Mouse (Mus musculus): Measurements from ENCODE around the gene Pdpn. TPM values are rescaled to one million over a fixed set of nuclear protein-coding genes. Genes with fewer than 3 reads are reported as not detected.

Pdpn gene
- polyA plus RNA-seq, 1 experiment from 2014 or later, result 67.1 TPM

DNA sequence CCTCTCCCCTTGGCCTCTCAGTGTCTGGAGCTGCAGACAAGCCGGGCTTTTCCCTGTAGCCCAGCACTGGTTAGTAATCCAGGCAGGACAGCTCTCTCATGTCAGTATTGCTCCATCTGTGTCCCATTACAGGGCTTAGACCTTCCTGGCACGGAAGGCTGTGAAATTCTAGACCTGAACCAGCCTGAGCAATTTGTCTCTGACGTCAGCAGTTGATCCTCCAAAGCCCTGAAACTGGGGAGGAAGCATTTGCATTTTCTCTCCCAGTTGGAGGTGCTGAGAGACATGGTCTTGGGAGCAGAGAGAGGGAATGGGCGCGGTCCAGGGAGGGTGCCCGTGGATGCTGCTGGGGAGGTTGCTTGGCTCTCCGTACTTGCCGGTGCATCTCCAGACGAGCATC lies 31.2 kb upstream of the Pdpn start:
- no peak overlapping the region for H3K9ac ChIP-seq (ENCODE audit: low read depth, low read length)
- no peak overlapping the region for H3K27ac ChIP-seq (replicated peaks; ENCODE audit: low read depth, low read length)
- H3K27me3 ChIP-seq (replicated peaks; ENCODE audit: control insufficient read depth, insufficient read depth, low read length), result no peaks in the 10 kb centered on the region
- ATAC-seq (ENCODE audit: low read depth), result peak; percentile 96
- H3K4me2 ChIP-seq (ENCODE audit: low read depth, low read length), result peak overlapping the region; percentile 28
- DNase-seq (ENCODE audit: low spot score), result peak; percentile 92
- no peaks in the 10 kb centered on the region for H3K9me3 ChIP-seq (ENCODE audit: control insufficient read depth, low read length)
- H3K4me3 ChIP-seq (ENCODE audit: low read depth, low read length), result no peak overlapping the region
- no peaks in the 10 kb centered on the region for H3K36me3 ChIP-seq (ENCODE audit: control insufficient read depth, insufficient read depth, low read length)
- WGBS, result 13% methylated on average over 9 of the region's 9 CpGs
- no peaks in the 10 kb centered on the region for H3K4me1 ChIP-seq (ENCODE audit: control insufficient read depth, insufficient read depth, low read length)

DNA sequence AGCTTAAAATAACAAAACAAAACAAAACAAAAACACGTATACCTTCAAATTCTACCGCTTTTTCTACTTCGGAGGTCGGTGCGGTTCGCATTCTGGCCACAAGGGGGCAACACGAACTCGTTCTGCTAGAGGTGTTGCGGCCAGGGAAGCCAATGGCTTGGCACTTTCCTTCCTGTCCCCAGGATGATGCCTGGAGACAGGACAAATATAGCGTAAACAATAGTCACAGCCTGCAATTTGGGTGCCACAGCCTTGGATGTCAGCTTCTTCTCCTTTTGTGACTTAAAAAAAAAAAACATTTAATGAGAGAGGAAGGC lies 26.2 kb upstream of the Pdpn start:
- Histone ChIP-seq H3K4me1 (ENCODE audit: control insufficient read depth, insufficient read depth, low read length) (no peaks in the 10 kb centered on the region), H3K27me3 (replicated peaks; ENCODE audit: control insufficient read depth, insufficient read depth, low read length) (no peaks in the 10 kb centered on the region), H3K9ac (ENCODE audit: low read depth, low read length) (peak overlapping the region; percentile 49; the same call in 1 of the 2 replicates), H3K9me3 (ENCODE audit: control insufficient read depth, low read length) (no peaks in the 10 kb centered on the region), H3K36me3 (ENCODE audit: control insufficient read depth, insufficient read depth, low read length) (no peaks in the 10 kb centered on the region), H3K4me2 (ENCODE audit: low read depth, low read length) (peak overlapping the region; percentile 67), H3K27ac (replicated peaks; ENCODE audit: low read depth, low read length) (no peak overlapping the region), H3K4me3 (ENCODE audit: low read depth, low read length) (peak overlapping the region; percentile 38)
- no peak for ATAC-seq (ENCODE audit: low read depth)
- 2% methylated on average over 10 of the region's 10 CpGs for WGBS
- peak; percentile 76 for DNase-seq (ENCODE audit: low spot score)

DNA sequence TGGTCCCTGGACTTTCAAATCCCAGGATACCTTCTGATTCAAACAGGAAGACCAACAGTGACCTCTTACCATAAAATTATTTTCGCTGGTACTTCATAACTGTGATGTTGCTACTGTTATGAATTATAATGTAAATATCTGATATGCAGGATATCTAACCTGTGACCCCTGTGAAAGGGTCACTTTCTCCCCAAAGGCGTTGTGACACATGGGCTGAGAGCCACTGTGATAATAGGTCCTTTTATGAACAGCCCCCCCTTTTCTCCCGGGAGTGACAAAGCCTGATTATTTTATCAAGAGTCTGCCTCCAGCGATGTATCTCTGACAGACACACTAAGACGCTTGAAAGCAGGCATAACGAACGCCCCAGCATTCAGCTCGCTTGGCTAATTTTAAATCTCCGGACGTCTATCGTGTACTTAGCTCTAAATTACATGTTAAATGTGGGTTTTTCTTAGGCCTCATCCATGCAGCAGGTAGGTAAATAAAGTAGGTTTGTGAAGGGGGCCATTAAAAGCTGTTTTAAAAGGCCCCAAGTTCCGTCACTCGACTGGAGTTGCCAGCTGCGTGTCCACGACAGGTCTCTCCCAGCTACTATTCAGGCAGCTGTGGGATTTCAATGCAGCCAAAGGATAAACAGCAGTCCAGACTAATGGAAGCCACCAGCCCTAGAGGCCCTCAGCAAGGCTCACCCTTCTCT lies 25.7 kb upstream of the Pdpn start:
- 15% methylated on average over 15 of the region's 15 CpGs for WGBS
- H3K4me1 ChIP-seq (ENCODE audit: control insufficient read depth, insufficient read depth, low read length), result no peaks in the 10 kb centered on the region
- H3K9me3 ChIP-seq (ENCODE audit: control insufficient read depth, low read length), result no peaks in the 10 kb centered on the region
- peak overlapping the region; percentile 38 for H3K4me3 ChIP-seq (ENCODE audit: low read depth, low read length)
- peak; percentile 54; the same call in 1 of the 2 replicates for ATAC-seq (ENCODE audit: low read depth)
- DNase-seq (ENCODE audit: low spot score), result peak; percentile 41
- H3K36me3 ChIP-seq (ENCODE audit: control insufficient read depth, insufficient read depth, low read length), result no peaks in the 10 kb centered on the region
- H3K9ac ChIP-seq (ENCODE audit: low read depth, low read length), result peak overlapping the region; percentile 49; the same call in 1 of the 2 replicates
- H3K4me2 ChIP-seq (ENCODE audit: low read depth, low read length), result peak overlapping the region; percentile 67
- no peaks in the 10 kb centered on the region for H3K27me3 ChIP-seq (replicated peaks; ENCODE audit: control insufficient read depth, insufficient read depth, low read length)
- H3K27ac ChIP-seq (replicated peaks; ENCODE audit: low read depth, low read length), result no peak overlapping the region

DNA sequence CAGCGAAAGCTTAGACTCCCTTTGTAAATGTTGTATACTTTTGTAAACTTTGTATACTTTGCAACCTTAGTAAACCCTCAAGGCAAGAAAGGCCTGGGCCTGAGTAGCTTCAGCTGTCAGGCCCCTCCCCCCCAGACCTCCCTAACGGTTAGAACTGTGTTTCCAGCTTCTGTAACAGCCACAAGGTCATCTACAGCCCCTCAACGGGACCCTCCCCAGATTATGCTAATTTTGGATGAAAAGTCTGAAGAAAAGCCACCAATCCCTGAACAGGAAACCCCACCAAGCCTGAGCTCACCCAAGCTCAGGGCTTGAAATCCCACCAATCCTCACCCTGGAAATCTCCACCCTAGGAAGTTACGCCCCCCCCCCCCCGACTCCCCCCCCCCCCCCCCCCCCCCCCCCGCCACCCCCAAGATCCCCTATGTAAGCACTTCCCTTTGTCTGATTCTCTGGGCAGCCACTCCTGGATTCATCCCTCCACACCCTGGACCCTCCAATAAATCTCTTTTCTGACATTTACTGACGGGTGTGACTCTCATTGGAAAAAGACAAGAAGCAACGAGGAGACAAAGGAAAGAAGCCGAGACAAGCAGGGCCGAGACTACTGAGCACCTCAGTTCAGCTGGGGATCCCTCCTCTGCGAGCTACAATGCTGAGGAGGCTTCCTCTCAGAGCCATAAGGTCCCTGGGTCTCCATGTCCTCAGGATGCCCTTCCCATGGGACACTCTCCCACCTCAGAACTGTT lies 25.0 kb upstream of the Pdpn start:
- Histone ChIP-seq H3K9ac (ENCODE audit: low read depth, low read length) (no peak overlapping the region), H3K27ac (replicated peaks; ENCODE audit: low read depth, low read length) (no peak overlapping the region), H3K9me3 (ENCODE audit: control insufficient read depth, low read length) (no peaks in the 10 kb centered on the region), H3K27me3 (replicated peaks; ENCODE audit: control insufficient read depth, insufficient read depth, low read length) (no peaks in the 10 kb centered on the region), H3K4me3 (ENCODE audit: low read depth, low read length) (no peak overlapping the region), H3K4me2 (ENCODE audit: low read depth, low read length) (peak overlapping the region; percentile 67), H3K36me3 (ENCODE audit: control insufficient read depth, insufficient read depth, low read length) (no peaks in the 10 kb centered on the region), H3K4me1 (ENCODE audit: control insufficient read depth, insufficient read depth, low read length) (no peaks in the 10 kb centered on the region)
- WGBS, result 21% methylated on average over 8 of the region's 11 CpGs
- ATAC-seq (ENCODE audit: low read depth), result no peak
- no peak for DNase-seq (ENCODE audit: low spot score)

DNA sequence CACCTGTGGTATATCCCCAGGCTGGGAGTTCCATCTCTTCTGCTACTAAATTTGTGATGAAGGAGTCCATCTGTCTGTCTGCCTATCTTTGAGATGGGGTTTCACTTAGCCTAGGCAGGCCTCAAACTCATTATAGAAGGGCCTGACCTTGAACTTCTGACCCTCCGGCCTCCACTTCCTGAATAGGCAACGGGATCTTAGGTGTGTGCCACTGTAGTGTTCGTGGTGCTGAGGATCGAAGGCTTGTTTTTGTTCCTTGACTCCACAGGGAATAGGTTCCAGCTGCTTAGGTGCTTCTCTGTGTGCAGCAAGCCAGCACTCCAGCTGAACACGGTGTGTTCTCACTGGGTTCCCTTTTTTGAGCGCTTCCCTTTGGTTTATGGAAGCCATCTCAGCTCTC lies 13.9 kb upstream of the Pdpn start:
- no peak overlapping the region for H3K27ac ChIP-seq (replicated peaks; ENCODE audit: low read depth, low read length)
- no peak overlapping the region for H3K9ac ChIP-seq (ENCODE audit: low read depth, low read length)
- H3K4me1 ChIP-seq (ENCODE audit: control insufficient read depth, insufficient read depth, low read length), result no peaks in the 10 kb centered on the region
- no peak overlapping the region for H3K4me2 ChIP-seq (ENCODE audit: low read depth, low read length)
- no peak overlapping the region for H3K4me3 ChIP-seq (ENCODE audit: low read depth, low read length)
- WGBS, result 63% methylated on average over 6 of the region's 6 CpGs
- ATAC-seq (ENCODE audit: low read depth) (no peak), DNase-seq (ENCODE audit: low spot score) (no peak)
- H3K36me3 ChIP-seq (ENCODE audit: control insufficient read depth, insufficient read depth, low read length), result no peaks in the 10 kb centered on the region
- no peaks in the 10 kb centered on the region for H3K9me3 ChIP-seq (ENCODE audit: control insufficient read depth, low read length)
- H3K27me3 ChIP-seq (replicated peaks; ENCODE audit: control insufficient read depth, insufficient read depth, low read length), result no peaks in the 10 kb centered on the region

DNA sequence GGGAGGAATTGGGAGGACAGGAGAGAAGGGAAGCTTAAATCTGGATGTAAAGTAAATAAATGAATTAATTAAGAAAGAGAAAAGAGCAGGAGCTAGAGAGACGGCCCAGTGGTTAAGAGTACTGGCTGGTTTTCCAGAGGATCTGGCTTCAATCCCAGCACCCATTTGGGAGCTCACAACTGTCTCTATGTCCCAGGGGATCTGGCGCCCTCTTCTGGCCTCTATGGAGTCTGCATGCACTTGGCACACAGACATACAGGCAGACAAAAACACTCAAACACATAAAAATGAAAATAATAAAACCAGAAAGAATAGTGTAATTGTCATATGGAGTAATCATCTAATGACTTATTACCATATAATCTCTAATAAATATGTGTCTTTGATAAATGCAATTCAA lies 12.0 kb upstream of the Pdpn start:
- no peaks in the 10 kb centered on the region for H3K4me1 ChIP-seq (ENCODE audit: control insufficient read depth, insufficient read depth, low read length)
- H3K27ac ChIP-seq (replicated peaks; ENCODE audit: low read depth, low read length), result no peak overlapping the region
- H3K4me3 ChIP-seq (ENCODE audit: low read depth, low read length), result no peak overlapping the region
- no peaks in the 10 kb centered on the region for H3K36me3 ChIP-seq (ENCODE audit: control insufficient read depth, insufficient read depth, low read length)
- no peak overlapping the region for H3K4me2 ChIP-seq (ENCODE audit: low read depth, low read length)
- no peaks in the 10 kb centered on the region for H3K9me3 ChIP-seq (ENCODE audit: control insufficient read depth, low read length)
- no peak for ATAC-seq (ENCODE audit: low read depth)
- H3K27me3 ChIP-seq (replicated peaks; ENCODE audit: control insufficient read depth, insufficient read depth, low read length), result no peaks in the 10 kb centered on the region
- no peak for DNase-seq (ENCODE audit: low spot score)
- H3K9ac ChIP-seq (ENCODE audit: low read depth, low read length), result no peak overlapping the region
- 47% methylated on average over 2 of the region's 2 CpGs for WGBS

DNA sequence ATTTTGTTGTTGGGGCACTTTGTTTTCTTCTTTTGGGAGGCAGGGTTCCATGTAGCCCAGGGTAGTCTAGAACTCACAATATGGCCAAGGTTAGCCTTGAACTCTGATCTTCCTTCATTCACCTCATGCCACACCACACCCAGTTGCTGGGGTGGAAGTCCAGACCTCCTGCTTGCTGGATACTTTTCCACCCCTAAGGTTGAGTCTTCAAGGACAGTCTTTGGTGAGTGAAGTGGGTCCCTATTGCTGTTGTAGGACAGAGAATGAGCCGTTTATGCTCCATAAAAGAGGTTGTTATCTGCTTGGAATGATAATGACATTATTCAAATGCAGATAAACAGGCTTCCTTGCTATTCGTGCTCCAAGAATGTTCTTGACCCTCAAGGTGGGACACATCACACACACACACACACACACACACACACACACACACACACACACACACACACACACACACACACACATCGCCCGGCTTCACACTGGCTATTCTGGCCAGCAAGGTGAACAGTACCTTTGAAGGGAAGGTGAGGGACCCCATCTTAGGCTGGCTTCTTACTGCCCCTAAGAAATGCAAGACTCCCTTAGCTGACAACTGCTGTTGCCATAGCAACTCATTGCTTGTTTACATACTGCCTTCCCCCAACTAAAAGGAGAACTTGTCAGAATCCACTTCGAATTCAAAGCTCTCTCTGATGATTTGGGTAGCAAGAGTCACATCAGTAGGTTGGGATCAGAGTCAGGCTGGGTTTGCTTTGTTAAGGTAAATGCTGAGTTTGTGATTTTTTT lies 6.8 kb upstream of the Pdpn start:
- no peak overlapping the region for H3K27ac ChIP-seq (replicated peaks; ENCODE audit: low read depth, low read length)
- no peaks in the 10 kb centered on the region for H3K9me3 ChIP-seq (ENCODE audit: control insufficient read depth, low read length)
- no peaks in the 10 kb centered on the region for H3K4me1 ChIP-seq (ENCODE audit: control insufficient read depth, insufficient read depth, low read length)
- H3K4me2 ChIP-seq (ENCODE audit: low read depth, low read length), result no peak overlapping the region
- H3K4me3 ChIP-seq (ENCODE audit: low read depth, low read length), result no peak overlapping the region
- WGBS, result 71% methylated on average over 5 of the region's 5 CpGs
- DNase-seq (ENCODE audit: low spot score) (no peak), ATAC-seq (ENCODE audit: low read depth) (no peak)
- H3K9ac ChIP-seq (ENCODE audit: low read depth, low read length), result no peak overlapping the region
- H3K27me3 ChIP-seq (replicated peaks; ENCODE audit: control insufficient read depth, insufficient read depth, low read length), result no peaks in the 10 kb centered on the region
- H3K36me3 ChIP-seq (ENCODE audit: control insufficient read depth, insufficient read depth, low read length), result no peaks in the 10 kb centered on the region

DNA sequence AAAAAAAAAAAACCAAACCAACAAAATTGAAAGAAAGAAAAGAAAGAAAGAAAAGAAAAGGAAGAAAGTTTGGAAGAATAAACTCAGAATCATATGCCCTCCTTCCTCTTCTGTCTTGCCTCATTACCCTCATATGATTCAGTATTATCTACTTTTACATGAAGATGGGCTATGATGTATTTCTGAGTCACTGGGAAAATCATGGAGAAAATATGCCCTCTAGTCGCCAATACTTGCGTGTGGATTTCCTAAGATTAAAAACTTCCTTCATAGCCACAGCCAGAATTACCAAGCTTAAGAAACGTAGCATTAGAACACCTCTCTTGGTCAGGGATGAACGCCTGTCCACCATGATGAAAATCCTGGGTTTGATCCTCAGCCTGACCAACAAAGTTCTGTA lies 5.7 kb upstream of the Pdpn start:
- Histone ChIP-seq H3K9me3 (ENCODE audit: control insufficient read depth, low read length) (no peaks in the 10 kb centered on the region), H3K4me2 (ENCODE audit: low read depth, low read length) (no peak overlapping the region), H3K4me1 (ENCODE audit: control insufficient read depth, insufficient read depth, low read length) (peaks cover 9% of the 10 kb centered on the region), H3K27me3 (replicated peaks; ENCODE audit: control insufficient read depth, insufficient read depth, low read length) (no peaks in the 10 kb centered on the region), H3K4me3 (ENCODE audit: low read depth, low read length) (no peak overlapping the region), H3K36me3 (ENCODE audit: control insufficient read depth, insufficient read depth, low read length) (no peaks in the 10 kb centered on the region), H3K9ac (ENCODE audit: low read depth, low read length) (no peak overlapping the region), H3K27ac (replicated peaks; ENCODE audit: low read depth, low read length) (no peak overlapping the region)
- DNase-seq (ENCODE audit: low spot score), result no peak
- ATAC-seq (ENCODE audit: low read depth), result no peak
- 88% methylated on average over 4 of the region's 4 CpGs for WGBS

Data from embryonic facial prominence, embryonic 14.5 days (tissue).